Mouse (Mus musculus) testis, adult 2 months (tissue): ENCODE results near the gene Asgr1. TPM values are rescaled to one million over a fixed set of nuclear protein-coding genes. Genes with fewer than 3 reads are reported as not detected.

Experiments used
- H3K27ac ChIP-seq: fragments of 200-500 bp; 2 replicates; pipeline ENCODE4 v1.5.1; 2012; ENCODE audit warnings: low read depth, low read length; ENCODE audit not compliant: control insufficient read depth, insufficient read depth
- H3K27me3 ChIP-seq: fragments of 200-500 bp; 2 replicates; pipeline ENCODE4 v1.6.1; 2012; ENCODE audit warnings: mild to moderate bottlenecking, low read length, moderate library complexity; ENCODE audit not compliant: control insufficient read depth, insufficient read depth
- H3K36me3 ChIP-seq: fragments of 200-500 bp; 2 replicates; pipeline ENCODE4 v1.6.1; 2012; ENCODE audit warnings: mild to moderate bottlenecking, low read length; ENCODE audit not compliant: control insufficient read depth, insufficient read depth
- H3K4me1 ChIP-seq: fragments of 200-500 bp; 2 replicates; pipeline ENCODE4 v1.6.1; 2012; ENCODE audit warnings: low read length; ENCODE audit not compliant: control insufficient read depth, insufficient read depth
- H3K4me3 ChIP-seq: fragments of 200-500 bp; 2 replicates; pipeline ENCODE4 v1.5.1; 2012; ENCODE audit warnings: low read depth, mild to moderate bottlenecking, low read length, moderate library complexity, mixed read lengths; ENCODE audit not compliant: control insufficient read depth
- CTCF ChIP-seq: fragments of 200-500 bp; IDR thresholded peaks from 2 replicates; pipeline ENCODE4 v1.5.1; 2012; ENCODE audit warnings: low read depth, mild to moderate bottlenecking, inconsistent platforms, low read length, moderate library complexity; ENCODE audit not compliant: control insufficient read depth, insufficient read depth, insufficient replicate concordance
- POLR2A ChIP-seq: fragments of 200-500 bp; IDR thresholded peaks from 2 replicates; pipeline ENCODE4 v1.6.1; 2012; ENCODE audit warnings: low read depth, mild to moderate bottlenecking, inconsistent platforms, low read length, moderate library complexity; ENCODE audit not compliant: control insufficient read depth
- polyA plus RNA-seq: library from polyadenylated mRNA; depleted of rRNA; stranded (reverse); fragments of >200 nt; gene quantifications from 2 replicates; pipeline ENCODE4 v1.2.3, GENCODE M21; 2012

Asgr1 gene
- polyA plus RNA-seq, 1 experiment, result 1.4 TPM

DNA sequence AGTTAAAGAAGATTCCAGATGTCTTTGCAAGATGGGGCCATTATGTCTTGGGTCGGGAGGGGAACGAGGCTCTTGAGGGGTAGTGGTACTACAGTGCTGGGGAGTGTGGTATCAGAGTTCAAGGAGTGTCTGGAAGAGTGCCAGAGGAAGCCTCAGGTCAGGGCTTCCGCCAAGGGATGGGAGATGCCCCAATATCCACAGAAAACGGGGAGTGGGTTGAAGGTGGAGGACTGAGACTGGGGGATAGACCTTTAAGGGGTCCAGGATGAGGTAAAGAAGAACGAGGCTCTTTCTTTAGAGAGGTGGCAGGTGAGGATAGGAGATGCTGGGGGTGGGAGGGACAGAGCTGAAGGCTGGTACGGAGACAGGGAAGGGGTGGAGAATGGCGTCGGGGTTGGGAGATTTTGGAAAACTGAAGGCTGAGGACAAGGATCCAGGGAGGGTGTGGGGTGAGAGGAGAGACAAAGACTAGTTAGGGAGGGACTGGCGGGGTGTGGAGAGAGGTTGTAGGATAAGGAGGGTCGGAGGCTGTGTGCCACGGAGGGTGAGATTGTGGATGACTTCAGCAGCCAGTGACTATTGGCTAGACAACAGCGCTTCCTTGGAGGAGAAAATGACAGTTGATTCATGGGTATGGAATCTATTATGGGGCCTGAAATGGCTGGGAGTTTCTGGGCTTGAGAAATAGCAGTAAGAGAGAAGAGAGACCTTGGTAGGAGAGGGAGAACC lies 25.3 kb upstream of the Asgr1 start:
- Histone ChIP-seq H3K4me3 (peak overlapping the region; percentile 70), H3K4me1 (peaks cover 44% of the 10 kb centered on the region), H3K27ac (peak overlapping the region; percentile 15; the same call in 1 of the 2 replicates), H3K27me3 (no peaks in the 10 kb centered on the region), H3K36me3 (no peaks in the 10 kb centered on the region)
- TF ChIP-seq POLR2A (no peak), CTCF (no peak)

DNA sequence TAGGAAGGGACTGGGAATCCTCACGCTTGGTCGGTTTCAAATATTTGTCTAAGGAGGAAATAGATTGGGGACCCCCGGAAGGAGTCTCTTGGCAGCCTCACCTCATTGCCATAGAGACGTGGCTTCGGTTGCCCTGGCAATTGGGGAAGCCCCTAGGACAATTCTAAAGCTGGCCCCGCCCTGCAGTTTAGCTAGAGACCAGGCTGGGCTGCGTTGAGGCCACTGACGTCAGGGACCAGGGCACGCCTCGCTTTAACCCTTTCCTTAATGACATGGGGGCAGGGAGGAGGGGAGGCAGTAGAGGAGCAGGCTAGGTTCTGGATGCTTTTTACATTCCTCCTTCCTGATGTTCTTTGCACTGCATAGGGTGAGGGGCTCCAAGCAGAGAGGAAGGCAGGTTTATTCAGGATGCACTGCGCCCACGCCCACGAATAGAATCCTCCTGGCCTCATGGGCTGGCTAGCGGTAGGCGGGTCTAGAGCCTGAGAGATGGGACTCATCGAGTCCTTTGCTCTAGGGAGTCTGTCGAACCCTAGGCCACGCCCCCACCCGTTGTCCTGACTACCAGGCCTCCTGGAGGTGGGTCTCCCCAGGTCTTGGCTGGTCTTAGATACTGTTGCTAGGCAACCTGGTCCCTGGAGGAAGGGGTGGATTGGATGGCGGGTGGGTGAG lies 24.6 kb upstream of the Asgr1 start:
- Histone ChIP-seq H3K4me3 (peak overlapping the region; percentile 70), H3K4me1 (peaks cover 40% of the 10 kb centered on the region), H3K36me3 (no peaks in the 10 kb centered on the region), H3K27ac (0 out of 2 replicates have a peak overlapping the region, but pooled peaks have one; percentile 23), H3K27me3 (no peaks in the 10 kb centered on the region)
- TF ChIP-seq POLR2A (no peak), CTCF (no peak)

DNA sequence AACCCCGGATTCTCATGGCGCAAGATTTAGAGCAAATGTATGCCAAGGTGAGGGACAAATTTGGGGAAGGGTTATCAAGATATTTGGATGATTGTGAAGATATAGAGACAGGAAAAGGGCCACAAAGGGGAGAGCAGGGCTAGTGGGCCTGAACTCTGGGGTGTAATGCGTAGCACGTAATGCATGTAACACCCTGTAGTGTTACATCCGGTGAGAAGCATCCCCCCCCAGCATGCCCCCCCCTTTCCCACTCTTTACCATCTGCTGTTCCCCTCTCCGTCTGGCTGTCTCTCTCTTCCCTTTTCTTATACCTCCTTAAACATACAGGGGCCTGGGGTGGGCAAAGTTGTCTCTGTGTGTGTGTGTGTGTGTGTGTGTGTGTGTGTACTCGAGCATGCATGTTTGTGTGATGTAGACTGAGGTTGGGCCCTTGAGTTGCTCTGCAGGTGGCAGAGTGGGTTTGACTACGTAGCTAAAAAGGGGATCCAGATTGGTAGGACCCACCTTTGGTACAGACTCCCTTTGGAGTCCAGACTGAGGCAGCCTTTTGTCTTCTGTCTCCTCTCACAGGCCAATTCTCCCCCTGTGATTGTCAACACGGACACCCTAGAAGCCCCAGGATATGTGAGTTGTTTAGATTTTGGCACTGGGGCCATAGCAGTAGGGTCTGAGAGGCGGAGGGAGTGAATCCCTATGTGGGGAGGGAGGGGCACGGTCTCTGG lies 23.9 kb upstream of the Asgr1 start:
- no peak for TF ChIP-seq POLR2A
- TF ChIP-seq CTCF, result no peak
- Histone ChIP-seq H3K27ac (no peak overlapping the region), H3K4me3 (no peak overlapping the region), H3K36me3 (no peaks in the 10 kb centered on the region), H3K4me1 (peaks cover 35% of the 10 kb centered on the region), H3K27me3 (no peaks in the 10 kb centered on the region)

DNA sequence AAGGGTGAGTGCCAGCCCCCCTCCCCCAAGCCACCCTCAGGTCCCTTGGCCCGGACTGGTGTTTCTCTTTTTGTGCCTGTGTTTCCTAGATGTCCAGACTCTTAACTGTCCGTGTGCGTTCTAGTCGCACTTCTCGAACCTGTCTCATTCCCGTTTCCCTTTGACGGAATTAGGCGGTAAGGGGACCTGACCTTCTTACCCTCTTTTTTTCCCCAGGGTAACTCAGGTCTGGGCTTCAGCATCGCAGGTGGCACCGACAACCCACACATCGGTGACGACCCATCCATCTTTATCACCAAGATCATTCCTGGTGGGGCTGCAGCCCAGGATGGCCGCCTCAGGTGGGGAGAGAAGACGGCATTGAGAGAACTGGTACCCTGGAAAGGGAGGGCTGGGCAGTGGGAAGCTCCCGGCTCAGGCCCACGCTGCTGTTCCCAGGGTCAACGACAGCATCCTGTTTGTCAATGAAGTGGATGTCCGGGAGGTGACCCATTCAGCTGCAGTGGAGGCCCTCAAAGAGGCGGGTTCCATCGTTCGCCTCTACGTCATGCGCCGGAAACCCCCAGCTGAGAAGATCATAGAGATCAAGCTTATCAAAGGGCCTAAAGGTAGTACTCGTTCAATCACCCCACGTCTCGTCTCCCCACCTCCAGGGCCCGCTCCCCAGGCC lies 23.1 kb upstream of the Asgr1 start:
- TF ChIP-seq CTCF (no peak), POLR2A (no peak)
- Histone ChIP-seq H3K27ac (no peak overlapping the region), H3K4me3 (no peak overlapping the region), H3K36me3 (no peaks in the 10 kb centered on the region), H3K4me1 (peaks cover 35% of the 10 kb centered on the region), H3K27me3 (no peaks in the 10 kb centered on the region)

DNA sequence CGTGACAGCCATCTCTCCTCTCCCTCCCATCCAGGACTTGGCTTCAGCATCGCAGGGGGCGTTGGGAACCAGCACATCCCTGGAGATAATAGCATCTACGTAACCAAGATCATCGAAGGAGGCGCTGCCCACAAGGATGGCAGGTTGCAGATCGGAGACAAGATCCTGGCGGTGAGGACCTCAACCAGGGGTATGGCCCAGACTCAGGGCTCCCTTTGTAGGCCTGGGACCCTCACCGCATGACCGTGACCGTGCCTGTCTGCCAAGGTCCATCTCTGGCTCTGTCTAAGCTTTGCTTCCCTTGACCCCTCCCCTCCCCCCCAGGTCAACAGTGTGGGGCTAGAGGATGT lies 22.6 kb upstream of the Asgr1 start:
- no peaks in the 10 kb centered on the region for H3K27me3 ChIP-seq
- no peak overlapping the region for H3K4me3 ChIP-seq
- no peaks in the 10 kb centered on the region for H3K36me3 ChIP-seq
- H3K27ac ChIP-seq, result no peak overlapping the region
- peaks cover 32% of the 10 kb centered on the region for H3K4me1 ChIP-seq
- TF ChIP-seq CTCF (no peak), POLR2A (no peak)

DNA sequence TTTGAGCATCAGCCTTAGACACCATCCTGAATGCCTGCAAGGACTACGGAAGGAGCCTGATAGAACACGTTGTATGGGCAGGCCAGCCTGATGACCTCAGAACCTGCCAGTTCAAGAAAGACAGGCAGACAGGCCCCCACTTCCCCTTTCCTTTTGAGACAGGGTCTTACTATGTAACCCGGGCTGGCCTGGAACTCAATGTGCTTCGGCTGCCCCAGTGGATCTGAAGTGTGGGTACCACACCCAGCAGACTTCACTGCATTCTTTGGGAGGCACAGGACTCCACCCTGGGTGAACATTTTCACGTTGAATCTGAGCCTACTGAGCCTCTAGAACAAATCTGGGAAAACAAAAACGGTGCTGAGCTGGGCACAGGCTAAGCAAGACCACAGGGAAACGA lies 15.7 kb upstream of the Asgr1 start:
- no peaks in the 10 kb centered on the region for H3K27me3 ChIP-seq
- H3K27ac ChIP-seq, result no peak overlapping the region
- H3K36me3 ChIP-seq, result no peaks in the 10 kb centered on the region
- H3K4me1 ChIP-seq, result peaks cover 8% of the 10 kb centered on the region
- TF ChIP-seq POLR2A (no peak), CTCF (no peak)
- no peak overlapping the region for H3K4me3 ChIP-seq

DNA sequence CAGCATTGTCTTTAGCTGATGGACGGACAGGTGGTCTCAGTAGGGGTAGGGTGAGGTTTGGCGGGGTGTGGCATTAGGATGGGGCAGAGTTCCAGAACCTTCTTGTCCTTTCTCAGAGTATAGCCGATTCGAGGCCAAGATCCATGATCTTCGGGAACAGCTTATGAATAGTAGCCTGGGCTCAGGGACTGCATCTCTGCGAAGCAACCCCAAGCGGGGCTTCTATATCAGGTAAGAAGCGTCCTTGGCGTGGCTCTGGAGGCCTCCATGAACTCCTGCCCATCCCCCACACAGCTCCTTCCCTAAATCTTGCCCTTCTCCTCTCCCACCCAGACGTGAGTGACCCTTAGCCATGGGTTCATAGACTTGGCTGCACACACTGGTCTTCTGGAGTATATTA lies 14.3 kb upstream of the Asgr1 start:
- Histone ChIP-seq H3K4me3 (no peak overlapping the region), H3K36me3 (no peaks in the 10 kb centered on the region), H3K4me1 (peaks cover 8% of the 10 kb centered on the region), H3K27me3 (no peaks in the 10 kb centered on the region), H3K27ac (no peak overlapping the region)
- no peak for TF ChIP-seq CTCF
- TF ChIP-seq POLR2A, result no peak
